Mouse (Mus musculus) embryonic stem cell, embryonic (primary cell): ENCODE data around the gene Leo1.

Experiments
- CTCF ChIA-PET, 4 experiments: fragments of 300-600 bp in 2 of 4; fragments of 350-600 bp in 2 of 4; sonication (Branson Sonifier 250); formaldehyde crosslinking; loops; one replicate each; lab custom pipeline; 2022; ENCODE audit warnings: inconsistent platforms in 2 of 4; lab: Charles Lee
- POLR2A ChIA-PET, 4 experiments: fragments of 300-600 bp in 2 of 4; fragments of 350-600 bp in 2 of 4; sonication (Branson Sonifier 250); formaldehyde crosslinking; loops; one replicate each; lab custom pipeline; 2022; ENCODE audit warnings: antibody characterized with exemption in 4 of 4, inconsistent platforms in 1 of 4; lab: Charles Lee

Leo1 gene

DNA sequence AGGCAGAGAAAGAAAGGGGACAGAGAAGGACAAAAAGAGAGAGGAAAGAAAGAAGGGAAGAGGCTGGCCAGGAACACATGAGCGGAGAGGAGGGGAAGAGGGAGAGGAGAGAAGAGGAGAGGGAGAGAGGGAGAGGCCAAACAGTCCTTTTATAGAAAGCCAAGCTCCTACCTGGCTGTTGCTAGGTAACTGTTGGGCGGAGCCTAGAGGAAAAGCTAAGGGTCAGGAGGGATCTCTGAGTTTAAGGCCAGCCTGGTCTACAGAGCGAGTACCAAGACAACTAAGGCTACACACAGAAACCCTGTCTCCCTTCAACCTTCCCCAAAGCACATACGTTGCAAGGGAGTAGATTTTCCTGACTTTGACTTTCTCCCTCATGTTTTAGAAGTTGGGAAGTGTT is 6.0 kb upstream of the Leo1 start:
- POLR2A ChIA-PET: interaction anchor here in 3 of 4 experiments (0.6 to 4.7 kb wide), 41 partner anchors 9 to 526 kb away, joined by 3 to 57 read pairs (median 5); partner anchors contain the start of gene Mapk6 (in 2 of the 3)
- CTCF ChIA-PET: interaction anchor here (0.5 to 2.4 kb wide), 17 partner anchors 25 to 152 kb away, joined by 3 to 11 read pairs (median 5); partner anchors contain the start of gene Mapk6 (in 1 of the 4)

DNA sequence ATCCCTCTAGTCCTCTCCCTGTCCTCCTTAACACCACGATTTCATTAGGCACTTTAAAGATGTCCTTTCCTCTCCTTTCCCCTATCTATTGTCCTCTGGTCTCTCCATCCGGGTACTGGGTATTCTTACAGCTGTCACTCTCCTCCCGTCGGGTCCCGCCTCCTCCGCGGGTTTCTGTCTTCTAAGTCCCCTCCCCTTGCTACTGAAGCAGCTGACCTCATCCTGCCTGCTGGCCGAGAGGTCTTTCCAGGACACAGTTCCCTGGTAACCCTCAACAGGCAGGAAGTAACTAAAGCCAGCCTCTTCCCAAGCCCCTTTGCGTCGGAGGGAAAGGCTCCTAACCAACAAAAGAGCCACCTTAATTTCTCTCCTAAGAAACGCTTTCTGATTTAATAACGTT is 5.4 kb upstream of the Leo1 start:
- ChIA-PET POLR2A (interaction anchor here in 3 of 4 experiments (0.7 to 4.7 kb wide), 45 partner anchors 9 to 527 kb away, joined by 3 to 57 read pairs (median 4); partner anchors contain the start of gene Mapk6 (in 2 of the 3)), CTCF (interaction anchor here in 3 of 4 experiments (0.5 to 2.5 kb wide), 18 partner anchors 11 to 153 kb away, joined by 3 to 12 read pairs (median 5); partner anchors contain the start of gene Mapk6 (in 1 of the 3))

DNA sequence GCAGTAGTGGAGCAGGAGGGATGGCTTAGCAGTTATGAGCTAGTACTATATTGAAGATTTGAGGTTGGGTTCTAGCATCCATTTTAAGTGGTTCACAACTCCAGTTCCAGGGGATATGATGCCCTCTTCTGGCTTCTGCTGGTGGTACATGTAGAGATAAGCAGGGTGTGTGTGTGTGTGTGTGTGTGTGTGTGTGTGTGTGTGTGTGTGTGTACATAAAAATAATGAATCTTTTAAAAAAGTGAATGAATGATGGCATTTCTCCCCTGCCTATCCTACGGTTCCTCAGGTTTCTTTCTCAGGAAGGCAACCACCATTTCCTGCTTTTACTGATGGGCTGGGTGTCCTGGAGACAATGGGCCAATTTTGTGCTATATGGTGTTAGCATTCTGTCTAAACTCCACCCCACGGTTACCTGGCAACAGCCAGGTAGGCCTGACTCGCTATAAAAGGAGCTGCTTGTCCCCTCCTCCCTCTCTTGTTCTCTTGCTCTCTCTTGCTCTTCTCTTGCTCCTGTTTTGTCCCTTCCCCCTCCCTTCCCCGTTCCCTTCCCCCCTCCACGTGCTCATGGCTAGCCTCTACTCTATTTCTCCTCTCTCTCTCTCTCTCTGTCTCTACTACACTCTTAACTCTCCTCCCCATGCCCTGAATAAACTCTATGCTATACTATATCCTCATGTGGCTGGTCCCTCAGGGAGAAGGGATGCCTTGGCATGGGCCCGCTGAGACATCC is 3.5 kb upstream of the Leo1 start:
- CTCF ChIA-PET: interaction anchor here (0.6 to 2.5 kb wide), 26 partner anchors 24 to 530 kb away, joined by 3 to 13 read pairs (median 4); partner anchors contain the start of gene Mapk6 (in 1 of the 4)
- POLR2A ChIA-PET: interaction anchor here (0.5 to 4.7 kb wide), 28 partner anchors 13 to 478 kb away, joined by 3 to 57 read pairs (median 4); partner anchors contain the start of genes Mapk6 (in 2 of the 4) and Lysmd2 (in 1 of the 4)

DNA sequence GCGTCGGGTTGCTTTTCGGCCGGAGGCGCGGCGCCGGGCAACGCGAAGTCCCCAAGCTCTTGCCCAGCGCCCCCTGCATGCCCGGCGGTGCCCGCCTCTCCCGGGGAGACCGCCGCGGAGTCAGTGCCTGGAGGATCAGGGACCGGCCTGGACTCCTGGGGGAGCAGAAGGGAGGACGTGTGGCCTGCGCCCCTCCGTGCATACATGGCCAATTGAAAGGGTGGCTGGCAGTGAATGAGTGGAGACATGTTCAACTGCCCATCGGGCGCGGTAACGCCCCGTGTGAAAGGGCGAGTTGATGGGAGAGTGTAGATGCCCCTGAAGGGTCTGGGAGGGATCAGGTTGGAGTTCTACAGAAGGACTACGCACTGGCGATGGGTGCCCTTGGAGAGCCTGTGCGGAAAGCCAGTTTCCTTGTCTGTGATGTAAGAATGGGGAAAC is 387 bp downstream of the Leo1 start:
- ChIA-PET CTCF (interaction anchor here (0.6 to 2.1 kb wide), 15 partner anchors 9 to 392 kb away, joined by 3 to 21 read pairs (median 5); no protein-coding TSS in a partner anchor), POLR2A (interaction anchor here (0.5 to 3.4 kb wide), 38 partner anchors 8 to 184 kb away, joined by 3 to 28 read pairs (median 4); partner anchors contain the start of genes Mapk6 (in 4 of the 4) and Lysmd2 (in 1 of the 4))

DNA sequence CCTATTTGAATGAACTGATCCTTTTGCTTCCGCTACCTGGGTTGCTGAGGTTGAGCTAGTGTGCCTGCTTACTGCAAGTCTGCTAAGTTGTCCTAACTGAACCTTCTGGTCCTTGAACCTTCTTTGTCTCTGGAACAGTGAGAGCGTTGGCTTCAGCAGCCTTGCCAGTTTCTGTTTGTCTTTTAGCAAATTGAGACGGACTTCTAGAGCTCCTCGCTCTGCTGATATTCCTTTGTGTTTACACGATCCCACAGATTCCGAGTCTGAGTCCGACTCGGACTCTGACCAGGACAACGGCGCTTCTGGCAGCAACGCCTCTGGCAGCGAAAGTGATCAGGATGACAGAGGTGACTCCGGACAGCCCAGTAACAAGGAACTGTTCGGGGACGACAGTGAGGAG is 3.7 kb downstream of the Leo1 start:
- POLR2A ChIA-PET: interaction anchor here in 3 of 4 experiments (0.8 to 2.1 kb wide), 7 partner anchors 9 to 73 kb away, joined by 3 to 6 read pairs (median 5); no protein-coding TSS in a partner anchor
- CTCF ChIA-PET: no interaction called here

DNA sequence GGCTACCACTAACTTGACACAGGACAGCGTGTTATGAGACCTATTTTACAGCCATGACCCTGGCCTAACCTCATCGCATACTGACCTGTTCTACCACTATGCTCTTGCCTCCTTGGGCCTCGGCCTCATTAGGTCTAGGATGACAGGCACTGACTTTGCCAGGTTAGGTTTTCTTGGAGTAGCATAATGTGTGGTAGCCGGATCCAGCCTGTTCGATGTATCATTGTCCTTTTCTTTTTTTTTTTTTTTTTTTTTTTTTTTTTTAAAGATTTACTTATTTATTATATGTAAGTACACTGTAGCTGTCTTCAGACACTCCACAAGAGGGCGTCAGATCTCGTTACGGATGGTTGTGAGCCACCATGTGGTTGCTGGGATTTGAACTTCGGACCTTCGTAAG is 5.2 kb downstream of the Leo1 start:
- POLR2A ChIA-PET: interaction anchor here in 3 of 4 experiments (0.6 to 1.8 kb wide), 5 partner anchors 9 to 100 kb away, joined by 3 to 10 read pairs (median 4); no protein-coding TSS in a partner anchor
- CTCF ChIA-PET: interaction anchor here (0.6 to 1.2 kb wide), 9 partner anchors 21 to 1446 kb away, joined by 3 to 9 read pairs (median 3); no protein-coding TSS in a partner anchor

DNA sequence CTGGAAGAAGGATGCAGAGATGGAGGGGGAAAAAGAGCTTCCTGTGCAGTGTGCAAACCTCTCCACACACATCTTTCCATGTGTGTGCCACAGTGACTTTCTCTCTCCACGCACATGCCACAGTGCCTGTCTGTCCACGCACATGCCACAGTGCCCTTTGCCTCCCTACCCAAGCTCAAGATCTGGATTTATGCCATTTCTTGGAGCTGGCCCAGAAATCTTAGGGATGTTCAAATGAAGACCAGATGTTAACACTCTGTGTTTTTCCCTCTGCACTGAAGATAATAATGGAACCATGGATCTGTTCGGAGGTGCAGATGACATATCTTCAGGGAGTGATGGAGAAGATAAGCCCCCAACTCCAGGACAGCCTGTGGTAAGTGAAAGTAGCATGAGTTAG is 6.7 kb downstream of the Leo1 start:
- ChIA-PET POLR2A (interaction anchor here in 3 of 4 experiments (0.5 to 1.8 kb wide), 6 partner anchors 8 to 96 kb away, joined by 3 to 10 read pairs (median 4); no protein-coding TSS in a partner anchor), CTCF (interaction anchor here in 3 of 4 experiments (0.6 to 1.3 kb wide), 4 partner anchors 11 to 144 kb away, joined by 3 read pairs; no protein-coding TSS in a partner anchor)

DNA sequence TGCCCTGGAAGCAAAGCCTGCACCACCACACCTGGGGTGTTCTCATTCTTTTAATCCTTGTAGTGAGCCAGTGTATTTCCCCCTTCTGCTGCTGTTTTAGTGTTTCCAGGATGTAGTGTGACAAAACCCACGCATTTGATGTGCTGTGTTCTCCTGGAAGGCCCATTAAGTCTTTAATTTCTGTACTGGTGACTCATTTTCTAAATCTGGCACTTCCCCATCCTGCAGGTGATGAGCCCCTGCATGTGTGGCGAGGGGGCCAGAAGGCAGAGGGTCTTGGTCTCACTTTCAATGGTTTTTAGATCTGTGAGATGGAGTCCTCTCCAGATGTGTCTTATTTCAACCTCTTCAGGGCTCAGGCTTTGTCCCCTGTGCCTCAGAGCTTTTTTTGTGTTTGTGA is 12.7 kb downstream of the Leo1 start:
- POLR2A ChIA-PET: interaction anchor here in 2 of 4 experiments (0.9 to 3.7 kb wide), 4 partner anchors 9 to 13 kb away, joined by 3 to 18 read pairs (median 9); partner anchors contain the start of gene Leo1 (in 1 of the 2)
- CTCF ChIA-PET: interaction anchor here in 1 of 4 experiments (1.2 to 4.4 kb wide), 2 partner anchors 9 to 13 kb away, joined by 3 to 28 read pairs; no protein-coding TSS in a partner anchor

DNA sequence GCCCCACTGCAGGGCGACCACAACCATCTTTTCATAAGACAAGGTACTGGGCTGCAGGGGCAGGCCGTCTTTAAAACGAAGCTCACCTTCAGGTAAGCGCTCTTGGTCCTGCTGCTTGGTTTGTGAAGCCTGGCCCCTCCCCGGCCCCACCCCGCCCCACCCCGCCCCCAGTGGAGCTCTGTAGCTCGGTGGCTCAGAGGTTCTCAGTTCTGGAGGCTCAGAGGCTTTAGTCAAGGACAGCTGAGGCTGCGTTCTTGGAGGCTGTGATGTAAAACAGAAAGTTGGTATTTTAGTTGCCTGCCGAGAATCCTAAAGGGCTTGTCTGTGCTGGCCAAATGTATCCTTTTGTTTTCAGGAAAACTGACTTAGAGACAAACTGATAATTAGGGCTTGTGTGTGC is 14.4 kb downstream of the Leo1 start:
- CTCF ChIA-PET: interaction anchor here in 2 of 4 experiments (0.6 to 4.4 kb wide), 6 partner anchors 11 to 173 kb away, joined by 3 to 28 read pairs (median 4); partner anchors contain the start of gene Leo1 (in 1 of the 2)

DNA sequence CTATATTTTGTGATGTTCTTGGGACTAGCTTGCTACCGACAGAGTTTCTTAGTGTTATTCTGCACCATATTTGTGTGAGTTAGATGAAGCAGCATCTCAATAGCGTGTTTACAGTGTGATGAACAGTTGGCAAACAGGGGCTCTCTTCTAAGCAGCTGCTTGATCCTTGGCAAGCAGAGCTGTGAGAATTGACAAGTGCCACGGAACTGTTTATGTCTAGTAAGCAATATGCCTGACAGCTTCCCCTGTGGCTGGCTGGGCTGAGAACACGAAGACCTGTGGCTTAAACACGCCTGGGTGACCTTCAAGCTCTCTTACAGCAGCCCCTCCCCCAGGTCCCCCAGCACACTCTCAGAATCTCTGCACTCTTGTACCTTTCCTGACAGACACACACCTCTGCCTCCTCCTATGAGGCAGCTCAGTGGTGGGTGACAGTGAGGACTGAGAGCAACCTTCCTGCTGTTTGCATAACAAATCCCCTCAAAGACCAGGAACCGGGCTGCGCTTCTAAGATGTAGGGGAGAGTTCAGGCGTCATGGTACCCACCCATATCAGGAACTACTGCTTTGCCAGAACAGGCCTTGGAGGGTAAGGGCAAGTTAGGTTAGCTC is 21.8 kb downstream of the Leo1 start:
- ChIA-PET CTCF (interaction anchor here (0.5 to 2.4 kb wide), 12 partner anchors 8 to 180 kb away, joined by 3 to 7 read pairs (median 3); partner anchors contain the start of gene Leo1 (in 2 of the 4)), POLR2A (interaction anchor here in 3 of 4 experiments (0.5 to 3.7 kb wide), 40 partner anchors 8 to 981 kb away, joined by 3 to 24 read pairs (median 4); partner anchors contain the start of genes Leo1 (in 3 of the 3), Mapk6 (in 3 of the 3), Lysmd2 (in 1 of the 3) and Scg3 (in 1 of the 3))

More for the DNA sequence above, 14.4 kb downstream of the Leo1 start:
- POLR2A ChIA-PET: interaction anchor here in 3 of 4 experiments (1.0 to 2.5 kb wide), 13 partner anchors 8 to 45 kb away, joined by 3 to 14 read pairs (median 6); partner anchors contain the start of genes Leo1 (in 3 of the 3) and Mapk6 (in 1 of the 3)

DNA sequence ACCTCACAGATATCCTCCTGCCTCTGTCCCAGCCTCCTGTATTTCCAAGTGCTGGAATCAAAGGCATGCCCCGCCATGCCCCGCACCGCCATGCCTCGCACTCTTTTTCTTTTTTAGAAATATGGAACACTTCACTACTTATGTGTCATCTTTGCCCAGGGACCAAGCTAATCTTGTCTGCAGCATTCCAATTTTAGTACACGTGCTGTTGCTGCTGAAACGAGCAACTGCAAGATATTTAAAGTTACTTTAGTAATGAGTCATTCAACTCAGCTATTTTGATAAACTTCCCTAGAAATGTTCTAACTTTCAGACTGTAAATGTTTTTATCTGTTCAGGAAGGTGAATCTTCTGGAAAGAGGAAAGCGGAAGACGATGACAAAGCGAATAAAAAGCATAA is 24.5 kb downstream of the Leo1 start:
- POLR2A ChIA-PET: interaction anchor here in 2 of 4 experiments (0.9 to 2.8 kb wide), 7 partner anchors 9 to 56 kb away, joined by 3 to 12 read pairs (median 3); partner anchors contain the start of genes Leo1 (in 1 of the 2) and Mapk6 (in 1 of the 2)
- CTCF ChIA-PET: interaction anchor here in 2 of 4 experiments (0.9 to 3.0 kb wide), 5 partner anchors 9 to 160 kb away, joined by 3 to 28 read pairs (median 5); partner anchors contain the start of genes Lysmd2 (in 1 of the 2) and Mapk6 (in 1 of the 2)

DNA sequence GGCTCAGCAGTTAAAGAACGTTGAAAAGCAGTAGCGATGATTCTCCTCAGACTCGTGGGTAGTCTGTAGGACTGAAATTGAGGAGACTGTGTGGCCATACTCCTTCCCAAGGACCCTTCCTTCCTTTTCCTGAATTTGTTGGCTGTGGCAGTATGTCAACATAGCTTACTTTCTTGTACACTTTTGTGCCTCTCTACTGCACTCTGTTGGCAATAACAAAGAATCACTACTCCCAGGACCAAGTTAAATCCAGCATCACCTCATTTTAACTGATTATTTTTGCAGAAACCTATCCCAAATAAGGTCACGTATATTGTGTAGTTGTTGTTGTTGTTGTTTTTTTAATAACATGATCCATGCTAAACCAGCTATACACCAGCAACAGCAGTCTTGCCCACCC is 25.3 kb downstream of the Leo1 start:
- ChIA-PET CTCF (interaction anchor here (0.5 to 3.0 kb wide), 22 partner anchors 9 to 206 kb away, joined by 3 to 28 read pairs (median 4); partner anchors contain the start of genes Leo1 (in 2 of the 4), Lysmd2 (in 1 of the 4), Mapk6 (in 1 of the 4) and Tmod3 (in 1 of the 4)), POLR2A (interaction anchor here in 3 of 4 experiments (0.6 to 2.8 kb wide), 21 partner anchors 9 to 84 kb away, joined by 3 to 12 read pairs (median 3); partner anchors contain the start of genes Leo1 (in 1 of the 3) and Mapk6 (in 1 of the 3))

DNA sequence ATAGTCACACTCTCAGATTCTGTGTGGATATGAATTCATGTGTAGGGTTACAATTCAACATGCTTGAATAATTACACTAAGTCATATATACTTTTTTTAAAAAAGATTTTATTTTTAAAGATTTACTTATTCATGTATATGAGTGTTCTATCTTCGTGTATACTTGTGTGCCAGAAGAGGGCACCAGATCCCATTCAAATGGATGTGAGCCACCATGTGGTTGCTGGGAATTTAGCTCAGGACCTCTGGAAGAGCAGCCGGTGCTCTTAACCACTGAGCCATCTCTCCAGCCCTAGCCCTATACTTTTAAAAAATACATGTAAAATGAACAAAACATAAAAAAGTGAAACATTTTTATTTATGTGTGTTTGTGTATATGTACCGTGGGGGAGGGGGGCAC is 26.3 kb downstream of the Leo1 start:
- ChIA-PET CTCF (interaction anchor here (0.6 to 3.0 kb wide), 23 partner anchors 10 to 304 kb away, joined by 3 to 28 read pairs (median 4); partner anchors contain the start of genes Leo1 (in 2 of the 4) and Tmod3 (in 1 of the 4)), POLR2A (interaction anchor here (0.8 to 2.8 kb wide), 16 partner anchors 11 to 95 kb away, joined by 3 to 12 read pairs (median 4); partner anchors contain the start of genes Mapk6 (in 2 of the 4) and Leo1 (in 1 of the 4))

DNA sequence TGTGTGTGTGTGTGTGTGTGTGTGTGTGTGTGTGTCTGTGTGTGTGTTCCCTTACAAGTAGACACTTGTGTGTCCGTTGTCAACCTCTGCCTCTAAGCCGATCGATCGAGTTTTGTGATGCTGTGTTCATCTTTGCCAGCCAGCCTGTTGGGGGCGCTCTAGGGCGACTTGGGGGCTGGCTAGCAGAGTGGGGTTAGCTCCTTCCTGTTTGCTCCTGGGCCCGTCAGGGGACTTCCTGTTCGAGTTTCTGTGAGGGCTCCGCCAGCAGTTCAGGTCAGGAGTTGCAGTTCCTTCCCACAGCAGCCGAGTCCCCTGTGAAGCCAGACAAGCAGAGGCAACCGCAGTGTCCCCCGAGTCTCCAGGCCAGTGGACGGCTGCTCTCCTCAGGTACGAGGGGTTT is 27.0 kb downstream of the Leo1 start:
- POLR2A ChIA-PET: interaction anchor here in 3 of 4 experiments (0.7 to 2.8 kb wide), 22 partner anchors 8 to 185 kb away, joined by 3 to 12 read pairs (median 4); partner anchors contain the start of genes Mapk6 (in 3 of the 3) and Leo1 (in 1 of the 3)

DNA sequence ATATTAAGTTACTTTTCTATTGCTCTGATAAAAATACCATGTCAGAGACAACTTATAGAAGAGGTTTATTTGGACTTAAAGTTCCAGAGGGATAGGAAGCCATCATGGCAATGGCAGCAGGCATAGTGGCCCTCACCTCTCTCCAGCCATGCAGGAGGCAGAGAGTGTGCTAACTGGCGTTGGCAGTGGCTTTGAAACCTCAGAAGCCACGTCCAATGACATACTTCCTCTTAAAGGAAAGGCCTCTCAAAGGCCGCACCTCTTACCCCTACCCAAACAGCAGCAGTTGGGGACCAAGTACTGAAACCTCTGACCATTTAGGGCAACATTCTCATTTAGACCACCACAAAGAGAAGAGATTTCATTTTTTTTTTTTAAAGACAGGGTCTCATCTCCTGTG is 35.9 kb downstream of the Leo1 start:
- ChIA-PET CTCF (interaction anchor here in 1 of 4 experiments (3.1 kb wide), 1 partner anchor 9 kb away, joined by 14 read pairs; no protein-coding TSS in a partner anchor), POLR2A (interaction anchor here in 3 of 4 experiments (1.0 to 3.2 kb wide), 7 partner anchors 9 to 26 kb away, joined by 3 to 15 read pairs (median 3); no protein-coding TSS in a partner anchor)

More for the DNA sequence above, 27.0 kb downstream of the Leo1 start:
- CTCF ChIA-PET: interaction anchor here in 3 of 4 experiments (0.6 to 3.0 kb wide), 32 partner anchors 9 to 418 kb away, joined by 3 to 28 read pairs (median 4); partner anchors contain the start of genes Leo1 (in 2 of the 3), Mapk6 (in 1 of the 3) and Myo5c (in 1 of the 3)
